Mouse (Mus musculus) limb, embryonic 12.5 days (tissue): Measurements from ENCODE around the gene Evx2. TPM values are rescaled to one million over a fixed set of nuclear protein-coding genes. Genes with fewer than 3 reads are reported as not detected.

Experiments used
- ATAC-seq: fragments of 200-750 bp; cut with Nextera tagmentation; 2 replicates; pipeline ENCODE4 v1.8.0; 2017; ENCODE audit warnings: low read depth, moderate TSS enrichment; ENCODE audit not compliant: insufficient number of reproducible peaks, insufficient read depth, low FRiP score, low TSS enrichment
- H3K27ac ChIP-seq: fragments of 300-500 bp; sonication (generic); 2 replicates; pipeline ENCODE4 v1.5.1; 2016; ENCODE audit warnings: mild to moderate bottlenecking, moderate library complexity
- H3K27me3 ChIP-seq: fragments of 300-500 bp; sonication (generic); 2 replicates; pipeline ENCODE4 v1.6.1; 2016; ENCODE audit warnings: mild to moderate bottlenecking, moderate library complexity
- H3K36me3 ChIP-seq: fragments of 300-500 bp; sonication (generic); 2 replicates; pipeline ENCODE4 v1.6.1; 2016; ENCODE audit warnings: mild to moderate bottlenecking, moderate library complexity
- H3K4me1 ChIP-seq: fragments of 300-500 bp; sonication (generic); replicated peaks from 2 replicates; pipeline ENCODE4 v1.6.1; 2016
- H3K4me2 ChIP-seq: fragments of 300-500 bp; sonication (generic); 2 replicates; pipeline ENCODE4 v1.6.1; 2016; ENCODE audit warnings: mild to moderate bottlenecking, moderate library complexity
- H3K4me3 ChIP-seq: fragments of 300-500 bp; sonication (generic); replicated peaks from 2 replicates; pipeline ENCODE4 v1.5.1; 2016; ENCODE audit warnings: mild to moderate bottlenecking
- H3K9ac ChIP-seq: fragments of 300-500 bp; sonication (generic); replicated peaks from 2 replicates; pipeline ENCODE4 v1.6.1; 2016; ENCODE audit warnings: mild to moderate bottlenecking, moderate library complexity
- H3K9me3 ChIP-seq: fragments of 300-500 bp; sonication (generic); 2 replicates; pipeline ENCODE4 v1.6.1; 2016; ENCODE audit warnings: mild to moderate bottlenecking, moderate library complexity
- WGBS: fragments of 180-500 bp; shearing (Covaris S2); methylation state at CpG from one replicate; pipeline ENCODE4 v1.1.7; 2016; 5-methylcytosine and 5-hydroxymethylcytosine counted together
- polyA plus RNA-seq: library from polyadenylated mRNA; unstranded; fragments of >200 nt; fragmentation: Nextera tagmentation; extraction: Ambion mirVana; gene quantifications from 2 replicates; pipeline ENCODE4 v1.2.1, GENCODE M21; 2016

Gene Evx2
- polyA plus RNA-seq, 1 experiment from 2014 or later: 8.3 TPM

DNA sequence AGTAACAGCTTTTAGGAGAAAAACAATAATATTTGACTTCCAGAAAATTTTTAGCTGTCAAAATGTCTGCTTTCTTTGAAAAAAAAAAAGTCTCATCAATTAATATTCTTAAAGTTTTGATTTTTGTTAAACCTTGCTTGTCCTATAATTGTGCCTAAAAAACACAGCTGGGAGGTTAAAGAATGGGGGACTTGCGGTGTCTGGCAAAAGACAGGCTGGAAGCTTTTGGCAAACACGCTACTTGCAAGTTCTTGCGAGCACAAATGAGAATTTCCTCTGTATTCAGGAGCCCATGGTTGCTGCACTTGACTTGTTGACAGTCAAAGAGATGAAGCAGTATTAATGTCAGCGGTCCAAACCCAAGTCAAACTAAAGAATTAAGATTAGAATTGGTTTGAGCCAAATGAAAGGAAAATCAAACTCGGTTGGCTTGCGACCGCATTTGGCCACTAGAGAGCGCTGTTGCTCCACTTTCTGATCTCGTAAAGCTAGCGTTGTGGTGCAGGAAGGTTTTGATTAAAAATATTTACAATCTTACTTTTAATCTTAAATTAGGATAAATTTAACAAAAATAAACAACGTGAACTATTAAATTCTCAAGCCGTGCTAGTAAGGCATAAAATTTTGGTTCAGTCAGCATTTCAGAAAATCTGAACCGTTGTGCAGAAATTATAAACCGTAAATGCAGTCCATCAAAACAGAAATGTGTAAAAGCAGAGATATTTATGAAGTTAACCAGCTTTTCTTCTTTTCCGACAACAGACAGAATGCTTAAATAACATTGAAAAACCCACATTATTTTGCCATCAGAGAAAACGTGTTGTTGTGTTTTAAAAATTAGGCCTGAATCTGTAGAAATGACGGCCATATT, 42.8 kb upstream of the Evx2 start:
- WGBS: 7% methylated on average over 17 of the region's 17 CpGs
- Histone ChIP-seq H3K4me3 (peak overlapping the region; percentile 21; the same call in 1 of the 2 replicates), H3K4me1 (peaks cover 45% of the 10 kb centered on the region), H3K9ac (no peak overlapping the region), H3K9me3 (no peaks in the 10 kb centered on the region), H3K27ac (no peak overlapping the region), H3K4me2 (peak overlapping the region; percentile 38; the same call in 1 of the 2 replicates), H3K27me3 (peaks cover 61% of the 10 kb centered on the region), H3K36me3 (no peaks in the 10 kb centered on the region)
- ATAC-seq: no peak

DNA sequence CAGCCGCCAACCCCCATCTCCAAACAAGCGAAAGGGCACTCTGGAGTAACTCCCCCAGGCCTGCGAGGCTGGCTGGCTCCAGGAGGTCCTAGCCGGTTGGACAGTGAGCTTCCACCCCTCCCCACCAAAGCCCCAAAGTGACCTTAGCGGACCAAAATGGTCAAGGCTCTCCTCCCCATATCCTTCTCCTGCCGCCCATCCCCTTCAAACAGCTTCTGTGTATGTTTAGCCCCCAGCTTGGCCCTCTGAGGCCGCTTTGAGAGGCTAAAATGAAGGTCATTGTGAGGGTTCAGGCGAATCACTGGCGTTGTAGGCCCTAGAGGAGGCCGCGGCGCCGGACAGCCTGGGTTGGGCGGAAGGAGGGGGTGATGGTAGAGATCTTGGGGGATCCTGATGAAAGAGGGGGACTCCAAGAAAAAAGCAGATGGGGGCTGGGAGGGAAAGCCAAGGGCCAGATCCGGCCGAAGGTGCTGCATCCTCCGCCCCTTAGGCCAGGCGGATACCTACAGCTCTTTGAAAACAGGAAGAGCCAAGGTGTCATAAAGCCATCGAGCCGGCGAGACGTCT, 41.3 kb upstream of the Evx2 start:
- 4% methylated on average over 22 of the region's 22 CpGs for WGBS
- H3K27ac ChIP-seq: peak overlapping the region; percentile 97; the same call in 1 of the 2 replicates
- no peak for ATAC-seq
- peak overlapping the region; percentile 66 for H3K4me3 ChIP-seq
- H3K36me3 ChIP-seq: peaks cover 3% of the 10 kb centered on the region
- peaks cover 64% of the 10 kb centered on the region for H3K27me3 ChIP-seq
- peaks cover 58% of the 10 kb centered on the region for H3K4me1 ChIP-seq
- peak overlapping the region; percentile 93 for H3K9ac ChIP-seq
- no peaks in the 10 kb centered on the region for H3K9me3 ChIP-seq
- peak overlapping the region; percentile 92 for H3K4me2 ChIP-seq

DNA sequence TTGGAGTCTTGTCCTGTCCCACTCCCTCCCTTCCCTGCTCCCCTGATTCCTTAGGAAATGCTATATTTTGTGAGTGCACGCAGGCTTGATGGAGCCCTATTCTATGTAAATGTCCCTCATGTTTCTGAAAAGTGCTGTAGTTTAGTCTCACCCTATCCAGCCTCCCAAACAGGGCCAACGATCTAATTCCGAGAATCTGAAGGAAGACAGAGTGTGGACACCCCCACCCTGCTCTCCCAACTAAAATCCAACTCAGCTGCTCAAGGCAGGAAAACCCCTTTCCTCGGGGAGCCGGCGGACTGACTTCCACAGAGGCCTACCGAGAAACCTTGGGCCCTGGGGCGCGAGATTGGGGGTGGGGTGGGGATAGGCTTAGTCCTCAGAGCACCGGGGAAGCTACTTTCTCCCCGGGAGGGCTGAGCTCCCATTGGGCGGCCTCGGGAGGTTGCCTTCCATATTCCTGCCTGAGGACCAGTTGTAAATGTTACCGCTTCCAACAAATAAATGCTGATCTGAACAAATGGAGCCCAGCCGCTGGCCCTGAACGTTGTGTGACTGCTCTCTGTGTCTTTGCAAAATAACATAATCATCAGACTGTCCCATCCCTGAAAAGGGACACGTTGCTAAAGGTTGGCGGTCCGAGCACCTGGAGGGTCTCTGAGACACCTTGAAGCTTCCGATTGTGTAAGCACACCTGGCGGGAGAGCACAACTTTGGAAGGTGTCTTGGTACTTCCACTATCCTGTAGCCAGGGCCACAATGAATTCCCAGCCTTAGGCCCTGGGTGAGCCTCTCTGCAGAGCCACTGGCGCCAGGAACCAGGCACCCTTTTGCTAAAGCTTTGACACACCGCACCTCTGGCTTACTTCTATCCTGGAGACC, 40.5 kb upstream of the Evx2 start:
- WGBS: 5% methylated on average over 23 of the region's 23 CpGs

DNA sequence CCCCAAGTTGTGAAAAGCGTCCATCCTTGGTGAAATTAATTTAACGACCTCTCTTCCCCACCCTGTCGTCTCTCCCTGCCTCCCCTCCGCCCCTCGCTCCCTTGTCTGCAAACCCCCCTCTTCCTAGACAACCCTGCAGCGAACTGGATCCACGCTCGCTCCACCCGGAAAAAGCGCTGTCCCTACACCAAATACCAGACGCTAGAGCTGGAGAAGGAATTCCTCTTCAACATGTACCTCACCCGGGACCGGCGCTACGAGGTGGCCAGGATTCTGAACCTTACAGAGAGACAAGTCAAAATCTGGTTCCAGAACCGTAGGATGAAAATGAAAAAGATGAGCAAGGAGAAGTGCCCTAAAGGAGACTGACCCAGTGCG, 39.7 kb upstream of the Evx2 start:
- no peak for ATAC-seq
- peaks cover 65% of the 10 kb centered on the region for H3K4me1 ChIP-seq
- peak overlapping the region; percentile 66 for H3K4me3 ChIP-seq
- H3K9ac ChIP-seq: peak overlapping the region; percentile 93
- peak overlapping the region; percentile 97 for H3K27ac ChIP-seq
- under 1% methylated on average over 17 of the region's 17 CpGs for WGBS
- H3K36me3 ChIP-seq: peaks cover 12% of the 10 kb centered on the region
- peak overlapping the region; percentile 92 for H3K4me2 ChIP-seq
- H3K27me3 ChIP-seq: peaks cover 60% of the 10 kb centered on the region
- H3K9me3 ChIP-seq: no peaks in the 10 kb centered on the region

More for the DNA sequence above, 40.5 kb upstream of the Evx2 start:
- H3K9me3 ChIP-seq: no peaks in the 10 kb centered on the region
- peaks cover 10% of the 10 kb centered on the region for H3K36me3 ChIP-seq
- no peak for ATAC-seq
- H3K4me2 ChIP-seq: peak overlapping the region; percentile 92
- H3K4me1 ChIP-seq: peaks cover 64% of the 10 kb centered on the region
- peak overlapping the region; percentile 66 for H3K4me3 ChIP-seq
- H3K27ac ChIP-seq: peak overlapping the region; percentile 97
- peak overlapping the region; percentile 93 for H3K9ac ChIP-seq
- peaks cover 67% of the 10 kb centered on the region for H3K27me3 ChIP-seq

- peaks cover 54% of the 10 kb centered on the region for H3K27me3 ChIP-seq
- peak overlapping the region; percentile 66 for H3K4me3 ChIP-seq
- H3K36me3 ChIP-seq: peaks cover 12% of the 10 kb centered on the region
- H3K4me2 ChIP-seq: peak overlapping the region; percentile 92
- peaks cover 60% of the 10 kb centered on the region for H3K4me1 ChIP-seq
- peak overlapping the region; percentile 97 for H3K27ac ChIP-seq
- peak overlapping the region; percentile 93 for H3K9ac ChIP-seq
- H3K9me3 ChIP-seq: no peaks in the 10 kb centered on the region
- WGBS: under 1% methylated on average over 67 of the region's 86 CpGs
- ATAC-seq: peak; percentile 1; the same call in 1 of the 2 replicates
Measured at GRCm38 (mm10) chr2:74698201-74699052, 39.1 kb upstream of the Evx2 start.

DNA sequence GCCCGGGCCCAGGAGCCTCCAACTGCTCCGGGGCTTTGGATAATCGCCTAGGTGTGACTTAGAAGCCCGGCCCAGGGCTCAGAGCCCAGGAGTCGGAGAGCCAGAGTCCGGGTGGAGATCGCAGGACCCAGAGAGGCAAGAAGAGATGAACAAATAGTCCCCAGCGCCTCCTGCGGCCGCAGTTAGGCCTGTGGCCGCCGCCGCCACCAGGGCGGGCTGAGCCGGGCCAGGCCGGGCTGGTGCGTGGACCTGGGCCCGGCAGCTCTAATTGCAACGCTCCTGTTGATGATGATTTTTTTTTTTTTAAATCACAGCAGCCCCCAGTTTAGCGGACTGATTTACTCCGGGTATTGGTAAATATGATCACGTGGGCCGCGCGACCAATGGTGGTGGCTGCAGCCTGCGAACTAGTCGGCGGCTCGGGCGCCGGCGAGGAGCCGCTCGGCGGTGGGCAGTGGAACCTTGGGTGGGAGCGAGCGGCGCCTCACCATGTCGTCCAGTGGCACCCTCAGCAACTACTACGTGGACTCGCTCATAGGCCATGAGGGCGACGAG, 38.3 kb upstream of the Evx2 start, which contains the start of gene Hoxd9:
Hoxd9 (plus strand) TSS at position 161 of the 555 bp plus-strand sequence.
- Histone ChIP-seq H3K4me3 (peak within 1 kb of the TSS; percentile 66), H3K9me3 (no peaks in the 10 kb centered on the region), H3K27me3 (peaks cover 56% of the 10 kb centered on the region), H3K4me1 (peaks cover 68% of the 10 kb centered on the region), H3K36me3 (peaks cover 16% of the 10 kb centered on the region), H3K27ac (peak within 1 kb of the TSS; percentile 97), H3K4me2 (peak within 1 kb of the TSS; percentile 92), H3K9ac (peak within 1 kb of the TSS; percentile 93)
- WGBS: under 1% methylated on average over 43 of the region's 43 CpGs
- ATAC-seq: peak; percentile 49; the same call in 1 of the 2 replicates

- H3K4me2 ChIP-seq: peak overlapping the region; percentile 92
- peaks cover 75% of the 10 kb centered on the region for H3K4me1 ChIP-seq
- H3K9ac ChIP-seq: peak overlapping the region; percentile 93
- H3K27ac ChIP-seq: peak overlapping the region; percentile 97
- H3K27me3 ChIP-seq: peaks cover 62% of the 10 kb centered on the region
- peaks cover 22% of the 10 kb centered on the region for H3K36me3 ChIP-seq
- peak overlapping the region; percentile 66 for H3K4me3 ChIP-seq
- ATAC-seq: peak; percentile 16; the same call in 1 of the 2 replicates
- WGBS: 3% methylated on average over 34 of the region's 34 CpGs
- no peaks in the 10 kb centered on the region for H3K9me3 ChIP-seq
Measured at GRCm38 (mm10) chr2:74696442-74697335, 37.3 kb upstream of the Evx2 start.

DNA sequence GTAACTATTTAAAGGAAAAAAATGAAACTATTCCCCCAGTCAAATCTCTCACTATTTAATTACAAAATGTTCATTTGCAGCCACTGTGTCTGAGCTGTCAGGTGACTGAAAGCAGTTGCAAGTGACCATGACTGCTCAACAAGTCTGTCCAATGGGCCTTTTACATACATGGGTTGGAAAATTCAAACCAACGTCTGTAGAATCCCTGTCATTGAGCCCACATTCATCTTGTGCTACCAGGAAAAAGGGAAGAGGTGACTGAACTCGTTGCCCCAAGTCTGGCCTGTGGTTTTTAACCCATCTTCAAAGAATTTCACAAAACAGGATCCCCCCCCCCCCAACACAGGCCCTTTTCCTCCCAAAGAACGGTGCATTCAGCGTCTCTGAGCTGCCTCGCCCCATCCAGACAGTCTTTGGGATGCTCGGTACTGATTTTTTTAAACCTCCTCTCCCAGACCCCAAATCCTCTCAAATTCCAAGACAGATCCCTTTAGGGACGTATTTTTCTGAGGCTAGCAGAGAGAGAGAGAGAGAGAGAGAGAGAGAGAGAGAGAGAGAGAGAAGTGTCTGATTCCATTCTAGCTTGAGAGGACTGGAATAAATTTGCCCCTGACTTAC, 36.6 kb upstream of the Evx2 start:
- peak overlapping the region; percentile 97 for H3K27ac ChIP-seq
- H3K9me3 ChIP-seq: no peaks in the 10 kb centered on the region
- H3K4me1 ChIP-seq: peaks cover 79% of the 10 kb centered on the region
- peak overlapping the region; percentile 93 for H3K9ac ChIP-seq
- peaks cover 22% of the 10 kb centered on the region for H3K36me3 ChIP-seq
- H3K4me3 ChIP-seq: peak overlapping the region; percentile 66
- H3K4me2 ChIP-seq: peak overlapping the region; percentile 92
- ATAC-seq: no peak
- 2% methylated on average over 7 of the region's 7 CpGs for WGBS
- peaks cover 64% of the 10 kb centered on the region for H3K27me3 ChIP-seq

DNA sequence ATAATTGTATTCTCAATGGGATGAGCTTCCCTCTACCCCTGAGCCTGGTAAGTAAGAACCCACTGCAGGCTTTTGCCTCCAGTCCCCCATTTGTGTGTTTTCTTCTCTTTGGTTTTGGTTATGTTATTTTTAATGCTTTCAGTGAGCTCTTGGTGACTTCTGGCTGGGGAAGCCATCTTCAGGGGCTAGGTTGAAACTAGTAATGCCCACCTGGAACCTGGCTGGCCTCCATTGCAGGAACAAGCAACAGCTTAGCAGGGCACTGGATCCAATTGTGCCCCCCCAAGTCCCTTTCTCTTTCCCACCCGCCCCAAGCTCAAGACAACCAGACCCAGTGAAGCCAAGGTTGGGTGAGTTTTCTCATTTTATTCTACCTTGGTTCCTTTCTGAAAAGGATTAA, 36.0 kb upstream of the Evx2 start:
- peaks cover 22% of the 10 kb centered on the region for H3K36me3 ChIP-seq
- peak overlapping the region; percentile 92 for H3K4me2 ChIP-seq
- peaks cover 74% of the 10 kb centered on the region for H3K4me1 ChIP-seq
- ATAC-seq: no peak
- H3K27me3 ChIP-seq: peaks cover 59% of the 10 kb centered on the region
- 11% methylated on average over 1 of the region's 1 CpGs for WGBS
- peak overlapping the region; percentile 97; the same call in 1 of the 2 replicates for H3K27ac ChIP-seq
- H3K4me3 ChIP-seq: peak overlapping the region; percentile 66
- H3K9ac ChIP-seq: peak overlapping the region; percentile 93
- H3K9me3 ChIP-seq: no peaks in the 10 kb centered on the region
